Mouse (Mus musculus): ENCODE measurements around the gene Ccdc6.

The Ccdc6 gene

DNA sequence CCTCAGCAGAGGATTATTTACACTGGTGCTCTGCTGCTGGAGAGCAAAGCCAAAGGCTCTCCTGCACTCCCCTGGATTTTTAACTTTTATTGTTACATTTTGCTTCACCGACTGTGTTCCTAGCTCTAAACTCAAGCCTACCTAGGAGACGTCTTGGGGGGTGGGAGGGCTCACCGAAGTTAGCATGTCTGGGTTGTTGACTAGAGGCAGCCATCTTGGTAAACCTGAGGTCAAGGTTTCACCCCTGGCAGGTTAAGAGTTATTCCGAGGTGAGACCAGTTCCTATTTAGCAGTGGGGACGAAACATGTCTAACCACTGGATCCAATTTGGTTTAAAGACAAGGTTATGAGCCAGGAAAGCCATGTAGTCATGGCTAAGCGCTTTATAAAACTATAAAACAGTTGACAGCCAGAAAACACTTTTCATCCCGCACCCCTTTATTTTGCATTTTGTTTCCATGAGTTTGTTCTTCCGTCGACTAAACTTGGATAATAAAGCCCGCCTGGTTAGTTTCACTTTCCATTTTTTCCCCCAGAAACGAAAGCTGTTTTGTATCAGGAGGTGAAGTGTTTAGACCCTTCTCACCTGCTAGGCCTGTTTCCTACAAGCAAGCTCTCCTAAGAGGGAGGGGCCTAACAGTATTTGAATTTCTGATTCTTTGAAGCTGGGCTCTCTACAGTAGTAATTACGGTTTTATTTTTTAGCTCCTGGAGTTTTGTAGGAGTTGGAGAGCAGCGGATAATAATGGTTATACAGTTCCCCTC lies 1.2 kb upstream of the Ccdc6 start:
- DNase-seq: no peak

- DNase-seq: peak; percentile 48
Measured at GRCm38 (mm10) chr10:70097291-70097901, 475 bp downstream of the Ccdc6 start.

DNA sequence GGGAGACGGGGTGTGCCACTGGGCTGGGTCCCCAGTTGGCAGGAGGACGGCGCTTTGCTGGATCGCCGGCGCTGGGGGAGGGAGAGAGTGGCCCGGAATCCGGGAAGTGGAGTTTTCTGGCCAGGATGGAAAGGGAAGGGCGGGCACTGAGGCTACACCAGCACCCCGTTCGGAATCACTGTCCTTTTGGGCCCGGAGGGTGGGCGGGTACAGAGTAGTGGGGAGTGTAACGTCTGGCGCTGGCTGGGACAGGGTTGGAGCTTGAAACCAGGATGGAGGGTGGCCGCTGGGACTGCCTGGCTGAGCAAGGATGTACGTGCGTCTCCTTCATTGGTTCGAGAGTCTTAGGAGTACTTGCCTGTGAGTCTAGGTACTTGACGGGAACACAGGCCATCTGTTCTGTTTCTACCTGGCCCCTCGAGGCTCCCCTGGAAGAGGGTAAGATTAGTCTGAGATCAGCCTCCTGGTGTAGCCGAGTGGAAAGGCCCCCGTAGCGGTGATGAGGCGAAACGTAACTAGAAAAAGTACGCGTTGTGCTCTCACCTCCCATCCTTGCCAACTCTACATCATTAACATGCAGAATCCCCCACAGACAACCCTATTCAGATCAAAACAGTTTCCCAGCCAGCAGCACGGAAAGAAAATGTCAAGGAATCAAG lies 1.1 kb downstream of the Ccdc6 start:
- peak; percentile 73 for DNase-seq

DNA sequence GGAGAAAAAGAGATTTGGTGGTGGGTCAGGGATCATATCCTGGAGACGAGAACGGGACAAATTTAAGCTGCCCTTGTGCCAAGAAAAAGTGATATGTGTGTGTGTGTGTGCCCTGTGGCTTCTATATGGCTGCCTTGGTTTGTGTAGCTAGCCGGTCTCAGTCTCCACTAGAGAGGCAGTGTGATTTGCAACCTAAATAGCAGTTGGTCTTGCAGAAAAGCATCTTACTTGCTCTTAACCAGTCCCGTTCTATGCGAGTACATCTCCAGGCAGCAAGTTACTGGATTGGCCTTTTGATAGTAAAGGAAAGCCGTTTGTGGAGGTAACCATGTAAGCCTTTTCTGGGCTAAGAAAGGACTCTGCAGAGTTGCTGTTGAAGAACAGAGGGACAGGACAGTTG lies 1.7 kb downstream of the Ccdc6 start:
- DNase-seq: no peak

DNA sequence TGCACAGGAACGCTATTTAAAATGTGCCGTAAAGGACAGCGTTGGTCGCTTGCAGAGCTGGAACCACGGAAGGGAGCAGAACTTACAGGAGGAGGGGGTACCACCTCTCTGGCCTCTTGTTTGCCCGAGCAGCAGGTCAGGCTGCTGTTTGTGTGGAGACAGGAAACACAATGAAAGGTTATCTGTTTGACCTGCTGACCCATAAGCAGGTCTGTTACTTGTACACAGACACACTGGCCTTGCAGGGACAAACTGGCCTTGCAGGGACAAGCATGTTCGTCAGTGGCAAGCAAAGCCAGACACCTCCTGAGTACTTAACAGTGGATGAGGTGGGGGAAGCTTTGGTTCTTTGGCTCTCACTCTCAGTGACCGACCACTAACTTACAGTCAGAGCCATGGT lies 2.1 kb downstream of the Ccdc6 start:
- no peak for DNase-seq

DNA sequence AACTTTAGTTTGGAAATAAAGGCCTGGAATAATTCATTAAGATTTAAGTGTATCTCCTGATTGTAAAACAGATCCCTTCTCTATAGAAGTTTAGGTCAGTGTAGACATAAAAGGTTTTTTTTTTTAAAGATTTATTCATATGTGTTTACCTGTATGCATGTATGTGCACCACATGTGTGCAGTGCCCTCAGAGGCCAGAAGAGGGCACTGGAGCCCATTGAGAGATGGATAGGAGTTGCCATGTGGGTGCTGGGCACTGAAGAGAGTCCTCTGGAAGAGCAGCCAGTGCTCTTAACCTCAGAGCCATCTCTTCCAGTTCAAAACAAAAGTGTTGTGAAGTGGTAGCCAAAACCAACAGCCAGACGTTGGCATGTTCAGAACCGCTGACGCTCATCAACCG lies 5.2 kb downstream of the Ccdc6 start:
- DNase-seq: no peak

- no peak for DNase-seq
Measured at GRCm38 (mm10) chr10:70108016-70108415, 11.1 kb downstream of the Ccdc6 start.

- DNase-seq: no peak
Measured at GRCm38 (mm10) chr10:70109974-70110373, 13.1 kb downstream of the Ccdc6 start.

DNA sequence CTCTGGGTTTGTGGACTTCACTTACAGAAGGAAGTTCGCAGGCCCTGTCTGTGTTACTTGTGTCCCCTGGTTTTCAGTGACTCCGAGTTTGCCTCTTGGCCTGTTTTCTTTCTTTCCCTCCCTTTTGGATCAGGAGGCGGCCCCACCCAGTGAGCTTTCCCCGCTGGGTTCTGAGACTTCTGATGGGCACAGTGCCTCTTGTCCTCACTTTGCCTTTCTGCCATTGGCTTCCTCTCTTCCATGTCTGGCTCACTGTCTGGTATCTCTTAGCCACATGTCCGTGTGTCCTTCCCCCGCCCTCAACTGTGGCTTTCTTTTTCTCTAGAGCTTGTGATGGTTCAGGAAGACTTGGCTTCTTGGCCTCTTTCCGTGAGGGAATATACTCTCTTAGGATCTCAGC lies 13.9 kb downstream of the Ccdc6 start:
- no peak for DNase-seq

- no peak for DNase-seq
Measured at GRCm38 (mm10) chr10:70111643-70112042, 14.7 kb downstream of the Ccdc6 start.

DNA sequence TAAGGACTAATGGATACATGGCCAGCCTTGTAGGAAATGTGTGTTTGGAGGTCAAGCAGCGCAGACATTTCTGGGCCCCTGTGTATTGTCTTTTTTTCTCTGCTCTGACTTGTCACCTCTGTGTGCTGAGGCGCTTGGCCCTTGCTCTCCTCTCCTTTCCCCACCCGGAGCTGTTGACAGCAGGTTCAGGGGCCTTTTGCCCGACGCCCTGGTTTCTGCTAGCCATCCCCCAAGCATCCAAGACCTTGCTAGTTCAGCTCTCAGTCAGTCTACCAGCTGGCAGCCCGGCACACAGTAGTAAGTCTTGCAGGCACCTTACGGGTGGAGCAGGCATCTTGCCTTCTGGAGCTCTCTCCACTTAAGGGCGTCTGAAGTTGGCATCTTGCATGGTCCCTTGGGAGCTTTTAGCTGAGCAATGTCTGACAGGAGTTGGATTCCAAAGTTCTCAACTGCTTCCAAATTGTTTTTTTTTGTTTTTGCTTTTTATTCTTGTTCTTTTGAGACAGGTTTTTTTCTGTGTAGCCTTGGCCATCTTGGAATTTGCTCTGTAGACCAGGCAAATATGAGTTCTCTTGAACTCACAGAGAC lies 17.2 kb downstream of the Ccdc6 start:
- DNase-seq: no peak

DNA sequence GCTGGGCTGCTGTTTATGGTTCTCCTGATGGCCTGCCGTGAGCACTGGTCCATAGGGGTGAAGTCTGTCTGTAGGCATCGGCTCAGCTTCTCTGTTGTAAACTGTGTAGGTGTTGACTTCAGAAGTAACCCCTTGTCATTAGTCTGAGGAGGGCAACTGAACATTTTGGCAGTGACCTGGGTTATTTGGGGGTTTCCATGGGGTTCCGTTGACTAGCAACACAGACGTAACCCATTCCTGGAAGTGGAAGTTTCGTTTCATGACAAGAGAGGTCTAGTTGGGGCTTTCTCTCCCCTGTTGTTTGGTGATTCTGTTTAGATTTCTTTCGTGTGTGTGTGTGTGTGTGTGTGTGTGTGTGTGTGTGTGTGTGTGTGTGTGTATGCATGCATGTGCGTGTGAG lies 19.5 kb downstream of the Ccdc6 start:
- DNase-seq: no peak

DNA sequence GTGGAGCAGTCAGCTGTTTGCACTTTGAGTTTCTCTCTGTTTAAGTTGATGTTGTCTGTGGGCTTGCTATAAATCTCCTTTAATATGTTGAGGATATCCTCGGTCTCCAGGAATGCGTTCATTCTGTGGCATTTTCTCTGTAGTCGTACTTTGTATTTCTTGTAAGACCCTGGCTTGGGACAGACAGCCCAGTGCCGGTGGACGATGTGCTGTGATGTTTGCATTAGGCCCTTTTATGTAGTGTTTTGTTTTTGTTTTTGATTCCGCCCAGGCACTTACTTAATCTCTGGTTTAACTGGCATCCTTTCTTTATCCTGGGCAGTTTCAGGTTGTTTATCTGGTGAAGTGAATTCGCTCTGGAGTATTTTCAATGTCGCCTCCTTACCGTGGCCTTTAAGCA lies 22.5 kb downstream of the Ccdc6 start:
- no peak for DNase-seq

DNA sequence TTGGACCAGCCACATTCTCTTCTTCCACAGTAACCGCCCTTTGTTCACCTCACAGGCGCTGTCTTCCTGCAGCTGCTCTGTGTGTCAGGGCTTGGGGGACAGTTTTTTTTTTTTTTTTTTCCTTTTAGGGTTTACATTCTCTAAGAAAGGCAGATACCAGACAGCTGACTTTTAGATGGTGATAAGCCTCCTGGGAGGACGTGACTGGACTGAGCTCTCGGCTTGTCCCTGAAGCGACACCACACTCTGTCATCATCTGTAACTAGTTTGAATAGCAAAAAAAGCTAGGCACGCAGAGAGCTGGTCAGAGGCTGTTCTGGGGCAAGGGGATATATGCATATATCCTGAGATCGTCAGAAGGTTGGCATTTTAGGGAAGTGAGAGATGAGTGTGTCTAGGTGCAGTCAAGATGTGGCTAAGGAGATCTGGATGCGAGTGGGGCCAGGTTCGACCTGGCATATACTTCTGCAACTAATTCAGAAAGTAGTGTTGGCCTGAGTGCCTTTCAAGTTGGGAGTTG lies 23.0 kb downstream of the Ccdc6 start:
- DNase-seq: no peak

- no peak for DNase-seq
Measured at GRCm38 (mm10) chr10:70120671-70121405, 23.9 kb downstream of the Ccdc6 start.

- no peak for DNase-seq
Measured at GRCm38 (mm10) chr10:70121406-70121695, 24.4 kb downstream of the Ccdc6 start.

GRCm38 (mm10) chr10:70123454-70123853 lies 26.5 kb downstream of the Ccdc6 start:
- no peak for DNase-seq

DNA sequence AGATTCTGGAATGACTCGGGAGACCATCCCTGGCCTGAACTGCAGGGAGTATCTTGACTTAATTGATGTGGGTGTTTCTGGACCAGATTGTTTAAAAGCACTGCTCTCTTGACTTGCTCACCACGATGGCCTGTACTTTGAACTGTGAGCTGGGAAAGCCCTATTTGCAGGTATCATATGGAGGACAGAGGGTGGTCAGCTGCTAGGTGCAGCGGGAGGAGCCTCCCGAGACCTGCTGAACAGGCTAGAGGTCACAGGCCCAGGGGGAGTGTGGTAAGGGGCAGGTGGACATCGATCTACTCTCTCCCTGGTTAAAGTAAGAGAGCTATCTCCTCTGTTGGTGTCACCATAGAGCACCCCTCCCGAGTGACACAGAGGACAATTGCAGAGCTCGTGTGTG lies 28.6 kb downstream of the Ccdc6 start:
- DNase-seq: no peak

DNA sequence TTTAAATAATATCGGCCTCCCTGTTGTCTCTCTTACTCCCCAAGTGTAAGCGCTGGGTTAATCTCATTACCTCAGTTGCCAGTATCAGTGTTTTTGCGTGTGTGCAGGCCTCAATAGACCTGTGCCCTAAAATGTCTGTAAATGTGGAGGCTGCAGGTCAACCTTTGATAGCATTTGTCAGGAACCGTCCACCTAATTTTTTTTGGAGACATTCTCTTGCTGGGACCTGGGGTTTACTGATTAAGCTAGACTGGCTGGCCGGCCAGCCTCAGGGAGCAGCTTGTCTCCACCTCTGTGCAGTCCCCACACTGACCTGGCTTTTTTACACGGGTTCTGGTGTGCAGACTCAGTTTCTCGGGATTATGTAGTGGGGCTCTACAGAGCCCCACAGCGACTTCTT lies 30.4 kb downstream of the Ccdc6 start:
- no peak for DNase-seq

GRCm38 (mm10) chr10:70128408-70128807 lies 31.5 kb downstream of the Ccdc6 start:
- DNase-seq: no peak

GRCm38 (mm10) chr10:70132087-70132560 lies 35.2 kb downstream of the Ccdc6 start:
- no peak for DNase-seq

GRCm38 (mm10) chr10:70132714-70133113 lies 35.8 kb downstream of the Ccdc6 start:
- DNase-seq: no peak

DNA sequence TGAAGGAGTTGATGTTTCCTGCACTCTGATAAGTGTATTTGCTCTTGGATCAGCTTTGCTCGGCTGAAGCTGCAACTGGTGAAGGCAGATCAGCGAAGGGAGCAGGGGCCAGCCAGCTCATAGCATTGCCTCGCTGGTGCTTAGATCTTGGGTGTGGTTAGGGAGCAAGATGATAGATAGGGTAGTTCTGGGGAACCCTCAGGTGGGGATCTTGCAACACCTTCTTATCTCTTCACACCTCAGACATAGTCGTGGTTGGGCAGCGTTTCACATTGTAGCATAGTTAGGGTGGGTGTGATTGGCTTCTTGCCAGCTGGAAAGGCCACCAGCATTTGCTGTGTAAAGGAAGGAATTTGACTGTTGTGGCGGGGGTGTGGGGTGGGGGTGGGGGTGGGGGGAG lies 36.3 kb downstream of the Ccdc6 start:
- DNase-seq: peak; percentile 56
